Mouse (Mus musculus): ENCODE measurements around the gene Gclc. TPM values are rescaled to one million over a fixed set of nuclear protein-coding genes. Genes with fewer than 3 reads are reported as not detected.

The Gclc gene
- total RNA-seq, 2 experiments from 2014 or later: 73.3 to 85.9 TPM

DNA sequence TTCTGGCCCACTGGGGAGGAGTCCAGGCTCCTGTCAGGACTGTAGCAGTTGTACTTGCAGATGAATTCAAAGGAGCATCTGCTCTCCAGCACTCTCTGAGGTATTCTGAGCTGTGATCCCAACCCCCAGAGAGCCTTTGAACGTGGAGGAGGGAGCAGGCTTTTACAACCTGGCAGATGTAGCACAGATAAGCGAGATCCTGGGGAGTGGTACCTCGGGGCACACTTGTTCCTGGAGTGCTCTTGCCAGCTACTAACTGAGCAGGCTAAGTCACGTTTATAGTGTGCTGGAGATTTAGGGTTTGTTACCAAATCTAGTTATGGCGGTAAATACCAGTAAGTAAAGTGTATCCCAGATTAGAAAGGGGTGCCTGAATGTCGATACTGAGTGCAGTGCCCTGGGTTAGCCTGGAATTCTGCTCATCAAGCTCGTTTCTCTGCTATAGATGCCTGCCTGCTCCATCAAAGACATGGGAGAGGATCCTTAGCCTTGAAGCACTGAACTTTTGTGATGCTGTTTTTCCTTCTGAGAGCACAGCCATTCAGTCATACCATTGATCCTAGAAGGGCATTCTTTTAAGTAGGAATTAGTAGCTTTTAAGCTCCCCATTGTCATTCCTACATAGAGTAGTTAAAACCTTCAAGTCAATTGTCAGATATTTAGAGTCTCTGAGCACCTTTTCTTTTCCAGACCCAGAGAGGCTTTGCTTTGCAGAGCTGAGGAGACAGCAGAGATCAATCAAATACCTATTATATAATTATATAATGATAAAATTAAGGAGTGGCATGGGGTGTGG is 22.6 kb downstream of the Gclc start:
- ATAC-seq (replicated peaks; ENCODE audit: low FRiP score, low TSS enrichment, poor library complexity, severe bottlenecking): no peak

DNA sequence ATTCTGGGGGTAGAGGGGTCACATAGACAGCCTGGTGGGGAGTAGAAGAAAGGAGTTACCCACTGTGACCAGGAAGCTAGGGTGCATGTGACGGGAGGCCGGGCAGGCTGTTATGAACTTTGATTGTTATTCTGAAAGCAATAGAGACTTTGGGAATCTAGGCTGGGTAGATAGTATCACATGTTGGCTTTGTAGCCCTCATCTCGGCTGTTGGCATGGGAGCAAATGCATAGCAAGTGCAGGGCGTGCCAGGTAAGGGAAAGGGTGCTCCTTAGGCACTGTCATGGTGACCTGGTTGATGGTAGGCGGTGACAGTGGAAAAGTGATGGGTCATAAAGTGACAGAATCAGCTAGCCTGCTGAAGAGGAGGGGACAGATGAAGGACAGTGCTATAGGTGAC is 23.3 kb downstream of the Gclc start:
- no peak for ATAC-seq (replicated peaks; ENCODE audit: low FRiP score, low TSS enrichment, poor library complexity, severe bottlenecking)

DNA sequence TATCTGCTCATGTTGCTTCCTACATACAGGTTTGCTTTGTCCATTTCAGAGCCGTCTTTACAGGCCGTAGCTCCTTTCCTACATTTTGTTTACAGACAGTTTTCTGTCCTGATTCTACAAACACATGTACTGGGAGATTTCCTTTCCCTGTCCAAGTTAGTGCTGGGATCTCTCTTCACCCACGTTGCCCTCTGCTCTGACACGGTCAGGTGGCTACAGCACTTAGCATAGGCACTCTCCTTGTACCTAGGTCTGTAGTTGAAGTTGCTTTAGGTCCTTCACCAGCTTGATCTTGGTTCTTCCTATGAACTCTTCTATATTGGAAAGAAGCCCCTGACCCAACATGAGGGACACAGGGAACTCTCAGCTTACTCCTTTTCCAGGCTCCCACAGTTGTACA is 25.4 kb downstream of the Gclc start:
- ATAC-seq (replicated peaks; ENCODE audit: low FRiP score, low TSS enrichment, poor library complexity, severe bottlenecking): no peak

DNA sequence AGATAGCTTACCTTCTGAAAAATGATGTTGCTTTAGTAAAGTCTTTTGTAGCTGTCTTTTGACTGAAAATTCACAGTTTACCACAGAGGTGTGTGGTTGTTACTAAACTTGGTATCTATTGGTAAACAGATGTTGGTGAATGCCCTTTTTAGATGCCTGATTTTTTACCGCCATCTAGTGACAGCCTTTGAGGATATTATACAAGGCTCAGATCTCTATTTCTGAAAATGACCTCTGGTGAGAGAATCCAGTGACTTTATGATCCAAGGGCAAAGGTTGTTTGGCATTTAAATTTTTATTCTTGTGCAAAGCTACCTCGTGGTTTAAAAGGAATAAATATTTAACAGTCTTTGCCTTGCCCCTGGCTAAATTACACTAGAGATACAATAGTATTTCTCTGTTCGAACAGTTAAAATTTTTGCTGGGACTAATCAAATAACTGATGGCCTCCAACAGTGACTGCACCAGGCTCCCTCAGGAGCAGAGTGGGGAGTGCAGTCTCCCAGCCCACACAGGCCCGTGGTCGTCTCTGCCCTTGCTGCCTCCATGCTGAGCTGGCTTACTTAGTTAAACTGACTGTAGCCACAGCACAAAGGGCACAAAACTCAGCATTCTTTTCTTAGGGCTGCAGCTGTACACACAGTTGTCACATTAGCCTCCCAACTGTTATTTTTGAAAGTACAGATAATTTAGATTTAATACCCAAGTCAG is 27.3 kb downstream of the Gclc start:
- ATAC-seq (replicated peaks; ENCODE audit: low FRiP score, low TSS enrichment, poor library complexity, severe bottlenecking): no peak; the same call in 1 of the 2 replicates

DNA sequence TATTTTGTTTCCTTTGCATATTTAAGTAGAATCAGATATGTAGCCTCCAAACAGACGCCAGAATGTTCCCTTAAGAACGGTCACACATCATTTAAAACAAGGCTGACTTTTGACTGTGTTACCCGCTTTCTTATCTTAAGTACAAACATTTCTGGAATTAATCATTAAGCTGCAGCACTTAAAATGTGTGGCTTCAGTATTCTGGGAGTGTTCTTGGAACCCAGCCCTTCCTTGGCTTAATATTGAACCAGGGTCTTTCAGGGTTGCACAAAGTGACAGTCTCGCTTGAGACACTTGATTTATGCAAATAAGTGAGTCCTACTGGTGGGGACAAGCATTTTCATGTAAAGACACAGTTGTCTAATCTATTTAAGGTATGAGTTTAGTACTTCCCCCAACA is 27.9 kb downstream of the Gclc start:
- no peak for ATAC-seq (replicated peaks; ENCODE audit: low FRiP score, low TSS enrichment, poor library complexity, severe bottlenecking)

DNA sequence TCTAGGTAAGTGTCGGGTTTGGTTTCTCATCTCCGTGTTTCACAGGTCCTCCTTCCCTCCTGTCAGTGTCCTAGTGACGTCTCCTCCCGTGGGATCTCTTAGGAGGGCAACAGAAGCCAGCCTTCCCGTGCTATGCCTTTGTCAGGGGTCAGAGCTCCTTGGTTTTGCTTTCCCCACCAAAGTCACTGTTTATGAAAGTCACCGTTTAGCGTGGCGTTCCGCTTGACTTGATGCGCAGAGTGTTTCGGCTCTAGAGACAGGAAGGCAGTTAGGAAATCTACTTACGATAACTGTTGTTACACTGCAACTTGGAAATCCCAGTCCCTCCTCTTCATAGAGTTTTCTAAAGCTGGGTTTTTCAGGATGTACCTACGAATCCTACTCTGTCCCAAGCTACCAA is 28.7 kb downstream of the Gclc start:
- ATAC-seq (replicated peaks; ENCODE audit: low FRiP score, low TSS enrichment, poor library complexity, severe bottlenecking): no peak

DNA sequence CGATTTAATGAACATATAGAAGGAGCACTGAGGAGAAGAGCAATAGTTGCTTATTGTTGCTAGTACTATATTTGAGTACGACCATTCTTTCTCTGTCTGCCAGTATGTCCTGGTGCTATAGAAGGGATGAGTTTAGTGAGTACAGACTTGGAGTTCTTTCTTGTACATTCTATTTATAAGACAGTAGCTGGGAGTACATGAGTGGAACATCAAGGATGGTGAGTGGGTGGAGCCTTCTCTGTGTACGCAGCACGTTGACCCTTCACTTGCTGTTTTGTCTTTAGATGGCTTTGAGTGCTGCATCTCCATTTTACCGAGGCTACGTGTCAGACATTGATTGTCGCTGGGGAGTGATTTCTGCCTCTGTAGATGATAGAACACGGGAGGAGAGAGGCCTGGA is 31.1 kb downstream of the Gclc start:
- ATAC-seq (replicated peaks; ENCODE audit: low FRiP score, low TSS enrichment, poor library complexity, severe bottlenecking): no peak

DNA sequence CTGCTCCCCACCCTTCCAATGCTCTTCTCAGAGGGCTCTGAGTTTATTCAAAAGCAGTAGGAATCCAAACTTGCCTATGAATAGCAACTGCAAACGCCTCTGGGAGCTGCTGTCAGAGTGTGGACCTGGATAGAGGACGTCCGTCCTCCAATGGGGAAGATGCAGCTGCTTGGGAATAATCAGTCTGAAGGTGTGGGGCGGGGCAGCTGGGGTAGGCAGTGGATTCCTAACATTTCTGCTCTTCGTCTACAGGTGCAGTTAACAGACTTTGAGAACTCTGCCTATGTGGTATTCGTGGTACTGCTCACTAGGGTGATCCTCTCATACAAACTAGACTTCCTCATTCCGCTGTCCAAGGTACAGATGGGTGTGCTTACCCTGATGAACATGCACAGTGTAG is 33.6 kb downstream of the Gclc start:
- no peak for ATAC-seq (replicated peaks; ENCODE audit: low FRiP score, low TSS enrichment, poor library complexity, severe bottlenecking)

DNA sequence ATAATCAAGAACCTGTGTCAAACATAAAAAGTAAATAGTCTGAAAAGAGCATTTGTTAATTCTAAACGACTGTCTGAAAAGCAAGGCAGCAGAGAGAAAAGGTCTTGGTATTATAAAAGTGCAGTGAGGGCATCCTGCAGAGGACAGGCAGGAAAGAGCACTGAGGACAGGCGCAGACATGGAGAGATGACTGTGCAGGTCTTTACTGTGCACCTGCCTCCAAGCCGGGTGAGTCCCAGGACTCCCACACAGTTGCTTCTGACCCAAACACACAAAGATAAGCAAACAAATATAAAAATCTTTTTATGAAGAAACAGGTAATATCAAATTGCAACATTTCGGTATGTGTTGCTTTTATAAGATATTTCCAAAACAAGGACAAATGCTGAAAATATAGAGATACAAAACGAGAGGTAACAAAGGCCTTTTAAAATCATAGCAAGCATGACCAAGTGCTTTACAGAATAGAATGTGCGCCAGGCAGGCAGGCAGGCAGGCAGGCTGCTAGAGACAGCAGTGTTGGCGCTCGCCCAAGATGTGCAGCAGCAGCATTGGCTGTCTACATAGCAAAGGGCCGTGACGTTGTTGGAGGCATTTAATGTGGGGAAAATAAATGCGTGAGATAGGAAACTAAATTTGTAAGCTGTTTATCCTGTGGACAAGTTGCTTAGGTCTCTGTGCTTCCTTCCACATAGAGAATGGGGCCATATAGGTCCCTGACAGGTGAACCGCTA is 35.4 kb downstream of the Gclc start:
- ATAC-seq (replicated peaks; ENCODE audit: low FRiP score, low TSS enrichment, poor library complexity, severe bottlenecking): no peak

DNA sequence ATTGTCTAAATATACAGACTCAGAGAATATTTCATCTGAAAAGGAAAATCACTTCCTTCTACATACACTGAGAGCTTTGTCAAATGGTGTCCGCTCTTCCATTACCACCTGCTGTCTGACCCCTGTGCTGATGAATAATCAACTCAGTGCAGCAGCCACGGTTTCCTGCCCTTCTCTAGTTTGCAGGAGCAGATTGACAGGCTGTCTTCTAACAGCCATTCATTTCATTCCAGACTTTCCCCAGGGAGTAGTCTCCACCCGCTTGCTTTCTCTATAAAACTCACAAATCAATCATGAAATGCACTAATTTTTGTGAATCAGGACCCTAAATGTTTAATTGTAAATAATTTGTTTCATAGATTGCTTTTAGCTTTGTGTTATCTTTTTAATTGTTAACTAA is 39.5 kb downstream of the Gclc start:
- ATAC-seq (replicated peaks; ENCODE audit: low FRiP score, low TSS enrichment, poor library complexity, severe bottlenecking): no peak

DNA sequence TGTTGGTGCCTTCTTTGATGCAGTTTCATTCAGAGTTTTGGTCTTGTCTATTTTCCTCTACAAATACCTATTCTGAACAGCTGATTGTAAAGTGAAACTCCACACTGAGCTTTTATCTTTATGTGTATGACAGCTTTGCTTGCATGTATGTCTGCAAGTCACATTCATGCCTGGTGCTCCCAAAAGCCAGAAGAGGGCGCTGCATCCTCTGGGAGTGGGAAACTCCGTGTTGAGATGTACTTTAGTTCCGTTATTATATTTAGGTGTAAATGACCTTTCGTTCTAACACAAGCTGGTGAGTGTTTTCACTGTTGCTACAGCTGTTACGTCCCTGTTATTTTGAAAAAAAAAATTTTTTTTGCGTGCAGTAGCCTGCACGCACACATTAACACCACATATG is 48.1 kb downstream of the Gclc start:
- ATAC-seq (replicated peaks; ENCODE audit: low FRiP score, low TSS enrichment, poor library complexity, severe bottlenecking): no peak

DNA sequence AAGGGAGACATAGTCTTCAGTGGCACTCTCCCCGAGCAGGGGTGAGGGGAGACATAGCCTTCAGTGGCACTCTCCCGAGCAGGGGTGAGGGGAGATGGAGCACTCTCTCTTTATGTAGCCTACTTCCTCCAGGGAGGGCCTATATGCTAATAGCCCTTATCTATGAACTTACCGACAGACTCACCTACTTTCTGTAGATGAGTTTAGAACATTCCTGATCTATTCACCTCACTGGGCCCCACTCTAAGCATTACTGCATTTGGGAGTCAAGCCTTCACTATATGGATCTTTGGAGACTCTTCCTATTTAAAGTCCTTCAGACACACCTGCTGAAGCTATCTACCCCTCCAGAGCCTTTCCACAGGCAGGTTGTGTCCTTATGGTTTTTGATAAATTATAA is 52.1 kb downstream of the Gclc start:
- peak; percentile 15 for ATAC-seq (replicated peaks; ENCODE audit: low FRiP score, low TSS enrichment, poor library complexity, severe bottlenecking)

DNA sequence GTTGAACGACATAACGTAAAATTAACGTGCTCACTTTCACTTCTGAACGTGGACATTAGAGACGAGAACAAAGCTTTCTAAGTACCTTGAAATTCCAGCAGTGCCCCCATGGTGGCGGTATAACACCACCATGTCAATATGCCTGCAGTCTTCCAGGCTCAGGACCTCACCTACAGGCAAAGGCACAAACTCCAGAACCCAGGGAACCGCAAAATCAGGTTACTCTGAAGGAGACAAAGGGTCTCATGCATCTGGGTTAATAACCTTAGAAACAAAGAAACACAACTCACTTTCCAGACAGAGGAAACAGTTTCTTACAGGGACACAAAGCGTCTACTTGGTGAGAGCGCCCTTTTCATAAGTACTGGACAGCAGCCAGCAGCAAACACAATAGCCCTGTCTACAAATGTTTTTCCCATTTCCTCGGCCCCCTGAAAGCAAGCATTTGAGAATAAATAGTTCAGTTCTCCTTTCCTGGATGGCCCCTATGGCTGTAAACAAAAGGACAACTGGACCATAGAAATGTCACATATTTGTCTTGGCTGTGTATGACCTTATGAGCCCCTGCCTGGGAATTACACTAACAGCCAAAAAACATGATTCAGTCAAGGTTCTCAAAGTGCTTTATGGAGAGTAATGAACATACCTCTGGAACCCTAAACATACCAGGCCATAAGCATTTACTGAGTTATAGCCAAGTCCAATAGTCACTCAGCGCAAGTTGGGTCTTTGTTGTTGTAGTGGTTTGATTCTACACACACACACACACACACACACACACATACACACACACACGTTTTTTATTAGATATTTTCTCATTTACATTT is 52.7 kb downstream of the Gclc start:
- ATAC-seq (replicated peaks; ENCODE audit: low FRiP score, low TSS enrichment, poor library complexity, severe bottlenecking): peak; percentile 89

DNA sequence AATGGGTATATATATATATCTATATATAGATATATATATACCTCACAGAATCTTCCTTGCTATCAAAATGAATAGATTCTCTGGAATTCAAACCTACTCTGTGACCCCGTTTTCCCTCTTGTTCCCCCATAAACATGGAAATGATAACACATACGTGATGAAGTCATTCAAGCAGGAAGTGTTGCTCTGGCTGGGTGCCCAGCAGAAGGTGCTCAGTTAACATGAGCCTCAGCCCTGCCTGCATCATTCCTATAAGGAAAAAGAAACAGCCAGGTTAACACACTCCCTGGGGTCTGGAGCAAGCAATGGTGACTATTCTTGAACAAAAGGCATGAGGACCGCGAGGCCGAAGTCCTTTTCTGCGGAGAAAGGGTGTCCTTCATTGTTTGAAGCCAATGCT is 54.1 kb downstream of the Gclc start:
- ATAC-seq (replicated peaks; ENCODE audit: low FRiP score, low TSS enrichment, poor library complexity, severe bottlenecking): no peak

DNA sequence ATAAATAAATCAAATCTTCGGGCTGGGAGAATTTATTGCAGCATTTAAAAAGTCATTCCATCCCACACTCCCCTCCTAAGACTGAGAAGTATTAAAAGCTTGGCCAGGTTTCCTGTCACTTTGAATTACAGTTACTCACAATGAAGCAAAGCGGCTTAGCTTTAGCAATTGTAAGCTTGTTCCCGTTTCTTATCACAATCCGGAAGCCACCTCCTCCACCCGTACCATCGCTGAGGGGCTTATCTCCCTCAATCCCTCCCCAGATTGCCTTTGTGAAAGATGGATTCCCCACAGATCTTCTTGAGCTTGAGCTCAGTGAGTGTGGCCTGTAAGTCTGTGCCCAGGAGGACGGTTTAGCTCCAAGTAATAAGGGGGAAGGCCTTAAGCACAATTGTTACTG is 64.5 kb downstream of the Gclc start:
- ATAC-seq (replicated peaks; ENCODE audit: low FRiP score, low TSS enrichment, poor library complexity, severe bottlenecking): no peak

DNA sequence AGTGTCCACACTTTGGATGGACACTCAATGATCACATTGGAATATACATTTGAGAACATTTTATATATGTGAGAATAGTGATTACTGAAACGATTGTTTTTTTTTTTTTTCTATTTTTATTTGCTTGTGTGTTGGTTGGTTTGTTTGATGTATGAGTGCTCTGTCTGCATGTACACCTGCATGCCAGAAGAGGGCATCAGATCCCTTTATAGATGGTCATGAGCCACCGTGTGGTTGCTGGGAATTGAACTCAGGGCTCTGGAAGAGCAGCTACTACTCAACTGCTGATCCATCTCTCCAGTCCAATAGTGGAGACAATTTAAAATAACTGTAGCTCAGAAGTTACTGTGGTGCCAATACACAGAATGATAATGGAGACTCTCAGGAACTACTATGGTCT is 65.0 kb downstream of the Gclc start:
- no peak for ATAC-seq (replicated peaks; ENCODE audit: low FRiP score, low TSS enrichment, poor library complexity, severe bottlenecking)

DNA sequence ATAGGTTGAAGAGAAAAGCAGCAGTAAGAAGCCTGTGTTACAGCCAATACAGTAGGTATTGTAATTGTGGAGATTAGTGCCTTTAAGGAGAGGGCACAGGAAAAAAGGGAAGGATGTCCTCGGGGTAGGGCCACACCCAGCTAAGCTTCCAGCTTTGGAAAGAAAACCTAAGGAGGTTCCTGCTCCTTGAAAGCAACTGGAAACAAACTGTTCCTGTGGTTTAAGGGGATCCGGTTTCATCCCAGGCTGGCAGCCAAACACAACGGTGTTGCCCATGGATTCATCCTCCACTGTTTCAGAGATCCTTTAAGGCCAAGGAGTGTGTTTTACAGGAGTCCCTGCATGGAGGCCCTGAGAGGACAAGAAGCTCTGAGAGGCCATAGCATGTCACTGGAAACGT is 66.5 kb downstream of the Gclc start:
- no peak for ATAC-seq (replicated peaks; ENCODE audit: low FRiP score, low TSS enrichment, poor library complexity, severe bottlenecking)

DNA sequence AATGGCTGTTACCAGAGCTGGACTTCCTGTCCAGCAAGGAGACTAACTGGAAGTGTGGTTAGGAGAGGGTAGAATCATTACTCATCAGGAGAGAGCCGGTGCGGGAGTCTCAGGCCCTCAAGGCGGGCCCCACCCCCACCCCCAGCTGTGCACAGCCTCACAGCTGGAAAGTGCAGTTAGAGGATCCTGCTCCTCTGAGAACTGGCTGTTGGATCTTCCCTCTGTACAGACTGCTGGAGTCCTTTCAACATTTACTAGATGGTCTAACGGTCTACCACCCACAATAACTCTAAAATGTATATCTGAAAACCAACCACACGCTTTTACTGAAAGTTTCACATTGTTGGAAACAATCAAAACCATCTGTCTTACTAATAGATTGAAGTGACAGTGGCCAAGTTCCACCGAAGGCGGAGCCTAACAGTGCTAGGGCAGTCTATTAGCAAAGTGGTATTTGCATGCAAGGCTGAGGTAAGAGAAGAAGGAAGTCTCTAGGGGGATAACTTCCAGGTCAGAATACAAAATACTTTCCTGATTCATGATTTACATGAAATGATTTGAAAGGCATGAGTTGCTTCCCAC is 71.1 kb downstream of the Gclc start:
- ATAC-seq (replicated peaks; ENCODE audit: low FRiP score, low TSS enrichment, poor library complexity, severe bottlenecking): no peak

DNA sequence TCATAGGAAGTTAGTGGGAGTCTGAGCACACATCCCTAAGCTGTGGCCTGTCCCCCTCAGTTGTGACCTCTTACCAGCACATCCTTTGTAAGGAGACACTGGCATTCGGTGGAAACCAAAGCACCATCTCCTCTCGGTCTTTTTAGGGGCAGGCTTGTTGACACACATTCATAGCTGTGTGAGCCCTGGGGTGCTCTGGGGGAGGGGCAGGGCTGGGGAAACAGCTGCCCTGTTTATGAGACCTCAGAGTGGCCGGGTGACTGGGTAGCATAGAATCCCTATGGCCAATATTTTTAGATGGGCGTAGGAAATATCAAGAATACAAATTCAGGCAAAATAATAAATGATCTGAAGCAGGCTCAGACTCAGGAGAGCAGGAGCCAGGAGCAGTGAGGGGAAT is 71.9 kb downstream of the Gclc start:
- no peak for ATAC-seq (replicated peaks; ENCODE audit: low FRiP score, low TSS enrichment, poor library complexity, severe bottlenecking)
